Mouse (Mus musculus) lung, embryonic 16.5 days (tissue): ENCODE results near the gene Sult2a7. TPM values are rescaled to one million over a fixed set of nuclear protein-coding genes. Genes with fewer than 3 reads are reported as not detected.

Experiments used
- ATAC-seq: fragments of 200-750 bp; cut with Nextera tagmentation; 2 replicates; pipeline ENCODE4 v1.8.0; 2017; ENCODE audit warnings: low read depth, mild to moderate bottlenecking, moderate library complexity
- H3K27ac ChIP-seq: fragments of 300-500 bp; sonication (generic); 2 replicates; pipeline ENCODE4 v1.5.1; 2014; ENCODE audit warnings: mild to moderate bottlenecking, control low read depth, low read length
- H3K27me3 ChIP-seq: fragments of 300-500 bp; sonication (generic); 2 replicates; pipeline ENCODE4 v1.6.1; 2014; ENCODE audit warnings: low read depth, low read length, mixed read lengths; ENCODE audit not compliant: control insufficient read depth, insufficient read depth
- H3K36me3 ChIP-seq: fragments of 300-500 bp; sonication (generic); 2 replicates; pipeline ENCODE4 v1.6.1; 2014; ENCODE audit warnings: low read length; ENCODE audit not compliant: control insufficient read depth, insufficient read depth
- H3K4me1 ChIP-seq: fragments of 300-500 bp; sonication (generic); replicated peaks from 2 replicates; pipeline ENCODE4 v1.6.1; 2014; ENCODE audit warnings: low read length, mixed read lengths; ENCODE audit not compliant: control insufficient read depth, insufficient read depth
- H3K4me2 ChIP-seq: fragments of 300-500 bp; sonication (generic); 2 replicates; pipeline ENCODE4 v1.6.1; 2014; ENCODE audit warnings: low read depth, low read length, control low read depth
- H3K4me3 ChIP-seq: fragments of 300-500 bp; sonication (generic); 2 replicates; pipeline ENCODE4 v1.5.1; 2014; ENCODE audit warnings: mild to moderate bottlenecking, low read length, control low read depth
- H3K9ac ChIP-seq: fragments of 300-500 bp; sonication (generic); 2 replicates; pipeline ENCODE4 v1.6.1; 2014; ENCODE audit warnings: low read length, control low read depth
- H3K9me3 ChIP-seq: fragments of 300-500 bp; sonication (generic); 2 replicates; pipeline ENCODE4 v1.6.1; 2016; ENCODE audit warnings: low read length; ENCODE audit not compliant: control insufficient read depth
- WGBS: fragments of 180-500 bp; shearing (Covaris S2); extraction: QIAGEN DNeasy Blood & Tissue Kit; methylation state at CpG from one replicate; pipeline ENCODE4 v1.1.7; 2014; 5-methylcytosine and 5-hydroxymethylcytosine counted together
- polyA plus RNA-seq: library from polyadenylated mRNA; unstranded; fragments of >200 nt; fragmentation: Nextera tagmentation; extraction: Ambion mirVana; gene quantifications from 2 replicates; pipeline ENCODE4 v1.2.1, GENCODE M21; 2015

The Sult2a7 gene
- polyA plus RNA-seq: not detected in 2 replicates

- Histone ChIP-seq H3K9me3 (no peaks in the 10 kb centered on the region), H3K36me3 (no peaks in the 10 kb centered on the region), H3K4me3 (no peak within 1 kb of the TSS), H3K9ac (no peak within 1 kb of the TSS), H3K27ac (no peak within 1 kb of the TSS), H3K4me2 (no peak within 1 kb of the TSS), H3K4me1 (no peaks in the 10 kb centered on the region), H3K27me3 (no peaks in the 10 kb centered on the region)
- 83% methylated on average over 4 of the region's 4 CpGs for WGBS
- no peak for ATAC-seq
Observed at GRCm38 (mm10) chr7:14494130-14494529, at the start of gene Sult2a7. TSS of gene Sult2a7 (minus strand) at chr7:14494230.

- ATAC-seq: no peak
- H3K36me3 ChIP-seq: no peaks in the 10 kb centered on the region
- no peak overlapping the region for H3K27ac ChIP-seq
- no peak overlapping the region for H3K9ac ChIP-seq
- WGBS: 44% methylated on average over 1 of the region's 1 CpGs
- no peak overlapping the region for H3K4me3 ChIP-seq
- no peak overlapping the region for H3K4me2 ChIP-seq
- no peaks in the 10 kb centered on the region for H3K4me1 ChIP-seq
- H3K9me3 ChIP-seq: no peaks in the 10 kb centered on the region
- no peaks in the 10 kb centered on the region for H3K27me3 ChIP-seq
Observed at GRCm38 (mm10) chr7:14525280-14525679, 31.2 kb upstream of the Sult2a7 start.

DNA sequence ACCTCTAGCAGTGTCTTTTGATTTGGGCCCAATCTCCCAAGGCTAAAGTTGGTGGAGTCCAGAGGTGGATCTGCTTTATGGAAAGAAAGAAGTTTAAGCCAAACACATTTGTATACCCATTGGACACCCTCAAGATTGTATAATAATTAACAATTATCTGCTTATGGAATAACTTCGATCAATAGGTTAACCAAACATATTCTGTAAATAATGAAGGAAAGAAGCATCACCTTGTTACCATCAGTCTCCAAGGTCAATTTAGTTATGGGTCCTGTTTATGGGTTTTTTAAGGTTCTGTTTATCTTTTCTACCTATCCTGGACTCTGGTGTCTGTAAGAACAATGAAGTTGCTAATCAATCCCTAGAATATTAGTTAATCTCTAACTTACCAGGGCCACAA lies 28.6 kb upstream of the Sult2a7 start:
- Histone ChIP-seq H3K4me3 (no peak overlapping the region), H3K4me1 (no peaks in the 10 kb centered on the region), H3K4me2 (no peak overlapping the region), H3K9me3 (0 out of 2 replicates have a peak, but pooled peaks cover 6% of the 10 kb centered on the region), H3K36me3 (no peaks in the 10 kb centered on the region), H3K9ac (no peak overlapping the region), H3K27ac (no peak overlapping the region), H3K27me3 (no peaks in the 10 kb centered on the region)
- ATAC-seq: no peak
- 72% methylated on average over 1 of the region's 1 CpGs for WGBS

- no peak overlapping the region for H3K4me3 ChIP-seq
- H3K9ac ChIP-seq: no peak overlapping the region
- no peaks in the 10 kb centered on the region for H3K27me3 ChIP-seq
- no peak overlapping the region for H3K4me2 ChIP-seq
- no peak for ATAC-seq
- H3K27ac ChIP-seq: no peak overlapping the region
- no peaks in the 10 kb centered on the region for H3K4me1 ChIP-seq
- peaks cover 7% of the 10 kb centered on the region for H3K9me3 ChIP-seq
- no peaks in the 10 kb centered on the region for H3K36me3 ChIP-seq
- 60% methylated on average over 3 of the region's 3 CpGs for WGBS
Observed at GRCm38 (mm10) chr7:14518301-14518700, 24.3 kb upstream of the Sult2a7 start.

- 61% methylated on average over 3 of the region's 3 CpGs for WGBS
- H3K4me2 ChIP-seq: no peak overlapping the region
- no peak overlapping the region for H3K27ac ChIP-seq
- H3K9ac ChIP-seq: no peak overlapping the region
- no peak overlapping the region for H3K4me3 ChIP-seq
- no peak for ATAC-seq
- no peaks in the 10 kb centered on the region for H3K4me1 ChIP-seq
- no peaks in the 10 kb centered on the region for H3K9me3 ChIP-seq
- no peaks in the 10 kb centered on the region for H3K27me3 ChIP-seq
- H3K36me3 ChIP-seq: no peaks in the 10 kb centered on the region
Observed at GRCm38 (mm10) chr7:14492886-14493285, 1.1 kb downstream of the Sult2a7 start.

DNA sequence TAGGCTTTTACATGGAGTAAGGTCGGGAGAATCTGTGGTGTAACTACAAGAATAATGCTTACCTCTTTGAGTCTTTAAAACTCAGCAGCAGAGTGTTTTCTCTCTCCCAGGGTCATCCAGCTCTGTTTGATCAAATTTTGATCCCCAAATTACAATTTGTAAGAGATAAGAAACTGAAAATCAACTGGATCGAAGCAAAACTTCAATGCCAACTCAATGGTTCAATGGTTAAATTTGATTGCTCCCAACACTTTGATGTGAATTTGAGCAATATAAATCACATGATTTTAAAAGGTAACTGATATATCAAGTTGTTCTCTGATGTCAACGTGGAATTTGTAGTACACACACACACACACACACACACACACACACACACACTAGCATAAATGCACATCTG lies 47.5 kb downstream of the Sult2a7 start, which contains the start of gene Sult2a8:
Sult2a8 (minus strand) TSS at position 236 of the 400 bp plus-strand sequence.
- H3K4me1 ChIP-seq: no peaks in the 10 kb centered on the region
- H3K36me3 ChIP-seq: no peaks in the 10 kb centered on the region
- H3K4me3 ChIP-seq: no peak within 1 kb of the TSS
- no peaks in the 10 kb centered on the region; the same call in 1 of the 2 replicates for H3K9me3 ChIP-seq
- no peak within 1 kb of the TSS for H3K27ac ChIP-seq
- H3K9ac ChIP-seq: no peak within 1 kb of the TSS
- ATAC-seq: no peak
- 54% methylated on average over 3 of the region's 3 CpGs for WGBS
- H3K27me3 ChIP-seq: no peaks in the 10 kb centered on the region
- H3K4me2 ChIP-seq: no peak within 1 kb of the TSS

DNA sequence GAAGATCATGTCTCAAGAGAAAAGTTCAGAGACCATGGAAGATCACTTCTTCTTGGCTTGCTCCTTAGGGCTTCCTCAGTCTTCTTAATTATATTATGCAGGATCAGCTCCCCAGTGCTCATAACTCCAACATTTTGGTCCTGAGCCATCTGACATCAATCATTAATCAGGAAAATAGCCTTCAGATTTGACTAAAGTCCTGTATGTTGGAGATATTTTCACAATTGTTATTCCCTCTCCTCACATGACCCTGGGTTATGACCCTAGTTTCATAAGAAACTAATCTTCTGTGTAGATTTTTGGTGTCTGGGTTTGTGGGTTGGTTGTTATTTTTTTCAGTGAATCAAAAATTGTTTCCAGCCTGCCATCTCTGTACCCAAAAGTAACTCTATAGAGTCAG lies 54.4 kb downstream of the Sult2a7 start:
- no peak overlapping the region for H3K27ac ChIP-seq
- no peak overlapping the region for H3K9ac ChIP-seq
- no peaks in the 10 kb centered on the region for H3K4me1 ChIP-seq
- H3K36me3 ChIP-seq: no peaks in the 10 kb centered on the region
- no peaks in the 10 kb centered on the region for H3K27me3 ChIP-seq
- H3K9me3 ChIP-seq: no peaks in the 10 kb centered on the region; the same call in 1 of the 2 replicates
- H3K4me3 ChIP-seq: no peak overlapping the region
- no peak overlapping the region for H3K4me2 ChIP-seq
- no peak for ATAC-seq

DNA sequence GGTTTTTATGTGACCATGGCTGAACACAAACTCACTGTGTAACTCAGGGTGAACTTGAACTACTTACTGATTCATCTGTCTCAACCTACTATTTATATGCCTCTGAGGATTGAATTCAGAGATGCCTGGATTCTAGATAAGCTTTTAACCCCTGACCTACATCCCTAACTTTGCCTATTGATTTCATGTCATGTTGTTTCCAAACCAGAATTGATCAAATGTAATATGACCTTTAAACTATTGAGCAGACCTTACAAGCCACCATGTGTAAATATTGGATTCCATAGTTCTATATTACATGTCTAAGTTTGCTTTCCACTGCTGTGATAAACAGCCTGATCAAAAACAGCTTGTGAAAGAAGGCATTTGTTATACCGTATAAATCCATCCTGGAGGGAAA lies 55.5 kb downstream of the Sult2a7 start:
- no peak overlapping the region for H3K4me3 ChIP-seq
- no peak overlapping the region for H3K9ac ChIP-seq
- no peaks in the 10 kb centered on the region for H3K4me1 ChIP-seq
- no peaks in the 10 kb centered on the region for H3K27me3 ChIP-seq
- H3K9me3 ChIP-seq: no peaks in the 10 kb centered on the region; the same call in 1 of the 2 replicates
- H3K36me3 ChIP-seq: no peaks in the 10 kb centered on the region
- no peak for ATAC-seq
- WGBS: 66% methylated on average over 1 of the region's 1 CpGs
- no peak overlapping the region for H3K4me2 ChIP-seq
- no peak overlapping the region for H3K27ac ChIP-seq

- no peak overlapping the region for H3K27ac ChIP-seq
Observed at GRCm38 (mm10) chr7:14438029-14438428, 56.0 kb downstream of the Sult2a7 start.

More at GRCm38 (mm10) chr7:14438029-14438428, 56.0 kb downstream of the Sult2a7 start:
- no peak overlapping the region for H3K9ac ChIP-seq
- no peaks in the 10 kb centered on the region for H3K4me1 ChIP-seq
- no peaks in the 10 kb centered on the region; the same call in 1 of the 2 replicates for H3K9me3 ChIP-seq
- no peak overlapping the region for H3K4me3 ChIP-seq
- no peak for ATAC-seq
- 88% methylated on average over 2 of the region's 2 CpGs for WGBS
- no peaks in the 10 kb centered on the region for H3K27me3 ChIP-seq
- H3K4me2 ChIP-seq: no peak overlapping the region
- no peaks in the 10 kb centered on the region for H3K36me3 ChIP-seq
